Mouse (Mus musculus) CH12.LX (cell line): Measurements from ENCODE around the gene Nhej1. TPM values are rescaled to one million over a fixed set of nuclear protein-coding genes. Genes with fewer than 3 reads are reported as not detected.

Source experiments
- DNase-seq: peaks from one replicate; pipeline ENCODE4 v3.0.0-alpha.2; 2013; ENCODE audit errors: extremely low read depth
- H3K27ac ChIP-seq: 2 replicates; pipeline ENCODE4 v1.5.1; 2012; ENCODE audit warnings: low read depth, mild to moderate bottlenecking, control low read depth, moderate library complexity; ENCODE audit not compliant: insufficient read depth
- H3K27me3 ChIP-seq: replicated peaks from 2 replicates; pipeline ENCODE3; 2012; ENCODE audit warnings: inconsistent platforms
- H3K36me3 ChIP-seq, 2 experiments: replicated peaks in 1 of 2; 2 replicates each; pipeline versions ENCODE3 to v1.6.1; 2012; ENCODE audit warnings: inconsistent platforms in 1 of 2, low read length in 1 of 2, mild to moderate bottlenecking in 1 of 2, mixed read lengths in 1 of 2, moderate library complexity in 1 of 2; ENCODE audit not compliant: control insufficient read depth in 1 of 2, insufficient read depth in 1 of 2
- H3K4me1 ChIP-seq, 2 experiments: 2 replicates each; pipeline ENCODE4 v1.6.1; 2012; ENCODE audit warnings: inconsistent platforms in 1 of 2, moderate library complexity in 1 of 2; ENCODE audit not compliant: insufficient read depth in 2 of 2, control insufficient read depth in 1 of 2
- H3K4me2 ChIP-seq: 2 replicates; pipeline ENCODE4 v1.6.1; 2012; ENCODE audit warnings: low read depth, mild to moderate bottlenecking, control low read depth; ENCODE audit not compliant: poor library complexity, insufficient read depth, severe bottlenecking
- H3K4me3 ChIP-seq, 3 experiments: fragments of 150-350 bp in 1 of 3; sonication (generic) in 1 of 3; replicated peaks in 1 of 3; 2 replicates each; pipeline versions ENCODE3 to v1.5.1; 2011 to 2012; ENCODE audit warnings: low read depth in 2 of 3, low read length in 2 of 3, mild to moderate bottlenecking in 2 of 3, moderate library complexity in 2 of 3, control low read depth in 1 of 3, improper control_type of control experiment in 1 of 3, inconsistent platforms in 1 of 3, mixed read lengths in 1 of 3; ENCODE audit not compliant: poor library complexity in 1 of 3
- H3K79me2 ChIP-seq: replicated peaks from 2 replicates; pipeline ENCODE4 v1.6.1; 2012; ENCODE audit warnings: mild to moderate bottlenecking, moderate library complexity; ENCODE audit not compliant: control insufficient read depth, poor library complexity, insufficient read depth, severe bottlenecking; ENCODE audit errors: extremely low read depth
- H3K9ac ChIP-seq: 2 replicates; pipeline ENCODE4 v1.6.1; 2012; ENCODE audit warnings: low read depth, mild to moderate bottlenecking, control low read depth, moderate library complexity; ENCODE audit not compliant: insufficient read depth
- H3K9me3 ChIP-seq: replicated peaks from 2 replicates; pipeline ENCODE3; 2012; ENCODE audit warnings: low read length, inconsistent platforms, mixed read lengths
- BHLHE40 ChIP-seq: IDR thresholded peaks from 2 replicates; pipeline ENCODE4 v1.6.1; 2011; ENCODE audit warnings: mild to moderate bottlenecking, low read depth, low read length, improper control_type of control experiment
- CHD2 ChIP-seq: IDR thresholded peaks from 2 replicates; pipeline ENCODE4 v1.6.1; 2011; ENCODE audit warnings: low read length, improper control_type of control experiment
- E2F4 ChIP-seq: IDR thresholded peaks from 2 replicates; pipeline ENCODE4 v1.6.1; 2011; ENCODE audit warnings: low read depth, low read length, improper control_type of control experiment; ENCODE audit not compliant: insufficient replicate concordance
- EP300 ChIP-seq: IDR thresholded peaks from 2 replicates; pipeline ENCODE4 v1.6.1; 2011; ENCODE audit warnings: low read length, improper control_type of control experiment
- ETS1 ChIP-seq: conservative IDR thresholded peaks from 2 replicates; pipeline ENCODE4 v1.6.1; 2012; ENCODE audit warnings: low read depth, mild to moderate bottlenecking, inconsistent platforms, low read length, improper control_type of control experiment, moderate library complexity
- GABPA ChIP-seq: IDR thresholded peaks from 2 replicates; pipeline ENCODE4 v1.6.1; 2012; ENCODE audit warnings: low read depth, low read length, improper control_type of control experiment, inconsistent platforms; ENCODE audit not compliant: insufficient replicate concordance
- HCFC1 ChIP-seq: IDR thresholded peaks from 2 replicates; pipeline ENCODE4 v1.6.1; 2012; ENCODE audit warnings: low read depth, mild to moderate bottlenecking, inconsistent platforms, low read length, improper control_type of control experiment
- IRF4 ChIP-seq: IDR thresholded peaks from 2 replicates; pipeline ENCODE4 v1.6.1; 2014; ENCODE audit warnings: low read depth, mild to moderate bottlenecking, inconsistent platforms, low read length, improper control_type of control experiment
- JUND ChIP-seq: conservative IDR thresholded peaks from 2 replicates; pipeline ENCODE4 v1.6.1; 2011; ENCODE audit warnings: low read depth, low read length, improper control_type of control experiment
- MAFK ChIP-seq: IDR thresholded peaks from 2 replicates; pipeline ENCODE4 v1.6.1; 2011; ENCODE audit warnings: low read length, improper control_type of control experiment; ENCODE audit not compliant: insufficient replicate concordance
- MAZ ChIP-seq: IDR thresholded peaks from 2 replicates; pipeline ENCODE4 v1.6.1; 2012; ENCODE audit warnings: low read depth, mild to moderate bottlenecking, inconsistent platforms, low read length, improper control_type of control experiment, moderate library complexity
- MEF2A ChIP-seq: IDR thresholded peaks from 2 replicates; pipeline ENCODE4 v1.6.1; 2014; ENCODE audit warnings: low read depth, mild to moderate bottlenecking, inconsistent platforms, low read length, improper control_type of control experiment, borderline replicate concordance
- MXI1 ChIP-seq: IDR thresholded peaks from 2 replicates; pipeline ENCODE4 v1.6.1; 2011; ENCODE audit warnings: mild to moderate bottlenecking, low read depth, low read length, improper control_type of control experiment
- MYC ChIP-seq: IDR thresholded peaks from 2 replicates; pipeline ENCODE4 v1.6.1; 2011; ENCODE audit warnings: low read depth, mild to moderate bottlenecking, improper control_type of control experiment, low read length
- NRF1 ChIP-seq: IDR thresholded peaks from 2 replicates; pipeline ENCODE4 v1.6.1; 2014; ENCODE audit warnings: low read depth, mild to moderate bottlenecking, inconsistent platforms, low read length, improper control_type of control experiment, moderate library complexity
- POLR2A ChIP-seq: IDR thresholded peaks from 2 replicates; pipeline ENCODE4 v1.6.1; 2011; ENCODE audit warnings: low read depth, mild to moderate bottlenecking, improper control_type of control experiment, low read length
- RAD21 ChIP-seq: IDR thresholded peaks from 2 replicates; pipeline ENCODE4 v1.6.1; 2011; ENCODE audit warnings: low read depth, mild to moderate bottlenecking, low read length, improper control_type of control experiment, moderate library complexity
- RCOR1 ChIP-seq: conservative IDR thresholded peaks from 2 replicates; pipeline ENCODE4 v1.6.1; 2012; ENCODE audit warnings: low read depth, mild to moderate bottlenecking, inconsistent platforms, low read length, improper control_type of control experiment
- SIN3A ChIP-seq: IDR thresholded peaks from 2 replicates; pipeline ENCODE4 v1.6.1; 2012; ENCODE audit warnings: low read length, improper control_type of control experiment, inconsistent platforms
- SMC3 ChIP-seq: IDR thresholded peaks from 2 replicates; pipeline ENCODE4 v1.6.1; 2011; ENCODE audit warnings: low read depth, low read length, improper control_type of control experiment
- TBP ChIP-seq: conservative IDR thresholded peaks from 2 replicates; pipeline ENCODE4 v1.6.1; 2011; ENCODE audit warnings: low read depth, low read length, improper control_type of control experiment
- TCF12 ChIP-seq: IDR thresholded peaks from 2 replicates; pipeline ENCODE4 v1.6.1; 2014; ENCODE audit warnings: low read depth, mild to moderate bottlenecking, inconsistent platforms, low read length, improper control_type of control experiment
- UBTF ChIP-seq: IDR thresholded peaks from 2 replicates; pipeline ENCODE4 v1.6.1; 2012; ENCODE audit warnings: low read depth, mild to moderate bottlenecking, inconsistent platforms, low read length, improper control_type of control experiment, moderate library complexity
- USF1 ChIP-seq: IDR thresholded peaks from 2 replicates; pipeline ENCODE4 v1.6.1; 2014; ENCODE audit warnings: low read depth, mild to moderate bottlenecking, inconsistent platforms, low read length, improper control_type of control experiment
- USF2 ChIP-seq: conservative IDR thresholded peaks from 2 replicates; pipeline ENCODE4 v1.6.1; 2011; ENCODE audit warnings: low read depth, low read length, improper control_type of control experiment
- ZC3H11A ChIP-seq: IDR thresholded peaks from 2 replicates; pipeline ENCODE4 v1.6.1; 2012; ENCODE audit warnings: low read depth, mild to moderate bottlenecking, inconsistent platforms, low read length, improper control_type of control experiment
- ZKSCAN1 ChIP-seq: IDR thresholded peaks from 2 replicates; pipeline ENCODE4 v1.6.1; 2012; ENCODE audit warnings: low read depth, inconsistent platforms, low read length, improper control_type of control experiment, borderline replicate concordance
- ZMIZ1 ChIP-seq: IDR thresholded peaks from 2 replicates; pipeline ENCODE4 v1.6.1; 2012; ENCODE audit warnings: low read depth, mild to moderate bottlenecking, inconsistent platforms, low read length, improper control_type of control experiment
- dilution Hi-C: fragments of 300-500 bp; cut with MboI; formaldehyde crosslinking; loops from 2 replicates; pipeline ENCODE4 v1.14.3; 2020; ENCODE audit warnings: low sequenced_read_pairs; ENCODE audit not compliant: extremely low pct_unique_long_range_greater_than_20kb, extremely low pct_ligation_motif_present
- in situ Hi-C: fragments of 300-500 bp; cut with MboI; formaldehyde crosslinking; loops from 3 replicates; pipeline ENCODE4 v1.14.3; 2019; ENCODE audit warnings: low sequenced_read_pairs, low pct_ligation_motif_present, low pct_unique_long_range_greater_than_20kb, mixed read lengths
- polyA plus RNA-seq: library from polyadenylated mRNA; unstranded; fragments of >175 nt; gene quantifications from 2 replicates; pipeline ENCODE4 v1.2.1, GENCODE M21; 2012; ENCODE audit warnings: low read depth; ENCODE audit not compliant: insufficient read length
- total RNA-seq, 2 experiments: library from RNA; depleted of rRNA; stranded (reverse); fragments of 300-350 nt in 1 of 2; fragments of >200 nt in 1 of 2; gene quantifications; 2 replicates each; pipeline ENCODE4 v1.2.3; 2012 to 2014

The Nhej1 gene
- total and polyA plus RNA-seq, 3 experiments, result 2.8 to 4.0 (median 3.7) TPM

- Histone ChIP-seq H3K9ac (no peak overlapping the region), H3K9me3 (no peaks in the 10 kb centered on the region), H3K4me2 (no peak overlapping the region), H3K27me3 (no peaks in the 10 kb centered on the region), H3K36me3 (no peaks in the 10 kb centered on the region), H3K4me1 (no peaks in the 10 kb centered on the region), H3K79me2 (no peaks in the 10 kb centered on the region), H3K4me3 (no peak overlapping the region), H3K27ac (no peak overlapping the region)
- dilution Hi-C loops, result no loop called here
- DNase-seq, result no peak
- in situ Hi-C loops, result no loop called here
- TF ChIP-seq USF1, result no peak
- TF ChIP-seq NRF1, result no peak
- TF ChIP-seq MYC, result no peak
- TF ChIP-seq SMC3, result no peak
- no peak for TF ChIP-seq JUND
- TF ChIP-seq TBP, result no peak
- no peak for TF ChIP-seq ZC3H11A
- no peak for TF ChIP-seq HCFC1
- no peak for TF ChIP-seq CHD2
- TF ChIP-seq RCOR1, result no peak
- TF ChIP-seq ZKSCAN1, result no peak
- TF ChIP-seq BHLHE40, result no peak
- no peak for TF ChIP-seq GABPA
- TF ChIP-seq POLR2A, result no peak
- TF ChIP-seq SIN3A, result no peak
- no peak for TF ChIP-seq RAD21
Measured at GRCm38 (mm10) chr1:75040429-75040828, 84.6 kb downstream of the Nhej1 start.

- Histone ChIP-seq H3K4me2 (no peak overlapping the region), H3K27ac (no peak overlapping the region), H3K4me3 (no peak overlapping the region), H3K36me3 (no peaks in the 10 kb centered on the region), H3K4me1 (peaks cover 0 to 5% of the 10 kb centered on the region in 2 experiments; a peak in 1 of 4 replicates), H3K9ac (no peak overlapping the region), H3K79me2 (no peaks in the 10 kb centered on the region)
- no peak for DNase-seq
- in situ Hi-C loops, result no loop called here
- TF ChIP-seq RCOR1, result no peak
- no peak for TF ChIP-seq RAD21
- no peak for TF ChIP-seq BHLHE40
- no peak for TF ChIP-seq SIN3A
- TF ChIP-seq E2F4, result no peak
- TF ChIP-seq UBTF, result no peak
- TF ChIP-seq MEF2A, result no peak
- TF ChIP-seq IRF4, result no peak
- no peak for TF ChIP-seq TCF12
- no peak for TF ChIP-seq HCFC1
- no peak for TF ChIP-seq EP300
- TF ChIP-seq MAFK, result no peak
- no peak for TF ChIP-seq USF1
- TF ChIP-seq ETS1, result no peak
- TF ChIP-seq MAZ, result no peak
- TF ChIP-seq MXI1, result no peak
- TF ChIP-seq USF2, result no peak
- TF ChIP-seq ZMIZ1, result no peak
- no peak for TF ChIP-seq SMC3
- no peak for TF ChIP-seq ZC3H11A
- TF ChIP-seq, all 38 proteins: peak for 0
- H3K27me3 ChIP-seq, result no peaks in the 10 kb centered on the region
- dilution Hi-C loops, result no loop called here
- H3K9me3 ChIP-seq, result no peaks in the 10 kb centered on the region
Measured at GRCm38 (mm10) chr1:75032041-75032440, 93.0 kb downstream of the Nhej1 start.
